Mouse (Mus musculus): ENCODE results near the gene Slc8b1.

DNA sequence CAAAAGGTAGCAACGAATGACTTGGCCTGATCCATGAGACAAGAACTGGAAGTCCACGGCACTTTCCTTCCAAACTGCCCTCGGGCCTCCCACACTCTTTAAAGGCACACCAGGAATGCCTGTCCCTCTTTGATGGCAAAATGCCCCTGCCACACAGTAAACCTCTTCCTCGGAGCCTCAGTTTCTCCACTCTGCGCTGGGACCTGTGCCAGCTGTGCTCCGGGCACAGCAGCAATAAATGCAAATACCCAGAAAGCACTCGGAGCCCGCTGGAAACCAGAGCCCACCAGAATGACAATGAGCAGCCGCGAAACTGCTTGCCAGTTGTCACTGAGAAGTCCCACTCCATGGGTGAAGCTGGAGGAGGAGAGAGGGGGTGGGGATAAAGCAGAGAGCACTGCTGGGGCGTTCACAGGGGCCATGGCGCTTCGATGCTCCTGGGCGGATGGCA is 56.8 kb downstream of the Slc8b1 start:
- TF ChIP-seq CHD2 (IDR thresholded peaks at IDR 0.05; ENCODE audit: low read depth, low read length) (no peak), ZC3H11A (IDR thresholded peaks at IDR 0.05; ENCODE audit: borderline replicate concordance, low read depth, low read length) (no peak), MAFK (IDR thresholded peaks at IDR 0.05; ENCODE audit: insufficient read depth, low read depth, low read length) (no peak)
